ENCODE assay signal across 8 mouse cellular contexts in the genomic region with DNA sequence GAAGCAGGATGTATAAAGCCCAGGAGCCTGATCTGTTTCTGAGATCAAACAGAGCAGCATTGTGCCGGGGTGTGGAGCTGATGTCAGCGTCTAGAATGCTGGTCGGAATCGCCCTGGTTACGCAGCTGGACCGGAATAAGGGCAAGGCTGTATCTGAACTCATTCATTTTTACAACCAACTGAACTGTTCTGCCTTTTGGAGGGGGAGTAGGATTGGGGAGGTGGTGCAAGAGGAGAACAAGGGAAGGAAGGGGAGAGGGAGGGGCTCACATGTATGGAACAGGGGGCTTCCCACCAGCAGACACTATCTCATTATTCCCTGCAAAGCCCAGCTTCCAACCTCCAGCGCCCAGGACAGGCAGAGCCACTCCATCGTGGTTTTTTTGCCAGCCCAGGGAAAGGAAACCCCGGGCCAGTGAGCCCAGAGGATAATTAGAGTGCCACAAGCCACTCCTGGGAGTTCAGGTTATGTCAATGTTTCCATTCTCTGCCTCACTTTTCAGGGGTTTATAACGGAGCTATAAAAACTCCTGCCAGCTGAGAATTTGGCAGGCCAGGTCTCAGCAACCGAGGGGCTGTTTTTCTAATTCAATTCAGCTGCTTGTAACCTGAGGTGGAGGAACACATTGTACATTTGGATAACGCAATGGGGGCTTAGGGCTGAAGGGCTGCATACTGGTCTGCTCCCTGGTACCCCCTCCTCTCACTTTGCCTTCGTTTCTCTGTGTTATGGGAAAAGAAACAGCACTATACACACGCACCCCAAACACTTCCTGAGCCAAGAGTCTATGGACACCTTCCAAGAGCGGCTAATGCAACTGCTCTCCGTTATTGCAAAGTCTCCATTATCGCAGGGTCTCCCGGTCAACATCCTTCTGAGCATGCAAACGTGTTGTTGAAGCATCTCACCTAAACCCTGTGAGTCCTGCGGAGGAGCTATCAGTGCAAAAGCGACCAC.
A peak's percentile ranks its signal among the peaks of the same experiment; 100 is the strongest.
DNase-seq lines count a peak whose midpoint lies in the region; ATAC-seq lines count a peak whose summit lies in the region.

No protein-coding gene starts in this region.

- ATAC-seq in forebrain, embryonic 13.5 days = peak; percentile 88
- peak; percentile 78 for ATAC-seq in hindbrain, embryonic 15.5 days (ENCODE audit: low FRiP score, low read depth)
- no peak for ATAC-seq in inflammation-experienced regulatory T-cells, adult 6 months

- peak; percentile 52 for DNase-seq in left cerebral cortex, postnatal 4 days
- DNase-seq in left cerebral cortex, postnatal 36 days (ENCODE audit: low spot score in 2 of 2) = no peak
- DNase-seq in mesoderm, embryonic 11.5 days (ENCODE audit: low read depth, low spot score) = peak; percentile 80
- DNase-seq in c-Kit-positive CD71-positive TER-119-positive erythroid progenitor cells, embryonic 14.5 days (ENCODE audit: low spot score) = no peak
- no peak for DNase-seq in thymus, adult 18-20 months

- H3K36me3 ChIP-seq in forebrain, embryonic 13.5 days (ENCODE audit: poor library complexity, severe bottlenecking) = no peaks in the 10 kb centered on the region
- no peaks in the 10 kb centered on the region for H3K36me3 ChIP-seq in hindbrain, embryonic 15.5 days

- H3K4me1 ChIP-seq in forebrain, embryonic 13.5 days = peaks cover 24% of the 10 kb centered on the region
- H3K4me1 ChIP-seq in hindbrain, embryonic 15.5 days (replicated peaks) = peaks cover 17% of the 10 kb centered on the region

- H3K9ac ChIP-seq in forebrain, embryonic 13.5 days = peak overlapping the region; percentile 54; the same call in 1 of the 2 replicates
- H3K9ac ChIP-seq in hindbrain, embryonic 15.5 days = no peak overlapping the region

- intact Hi-C loops in left cerebral cortex, postnatal 4 days (cut with DNase I) = no loop called here
- intact Hi-C loops in left cerebral cortex, postnatal 36 days (cut with DNase I) = no loop called here

- H3K27me3 ChIP-seq in forebrain, embryonic 13.5 days = 0 out of 2 replicates have a peak, but pooled peaks cover 5% of the 10 kb centered on the region
- no peaks in the 10 kb centered on the region for H3K27me3 ChIP-seq in hindbrain, embryonic 15.5 days

- WGBS in forebrain, embryonic 13.5 days = 16% methylated on average over 21 of the region's 21 CpGs
- 21% methylated on average over 21 of the region's 21 CpGs for WGBS in hindbrain, embryonic 15.5 days

- peak overlapping the region; percentile 37 for H3K4me2 ChIP-seq in forebrain, embryonic 13.5 days
- H3K4me2 ChIP-seq in hindbrain, embryonic 15.5 days = peak overlapping the region; percentile 11; the same call in 1 of the 2 replicates

- H3K27ac ChIP-seq in forebrain, embryonic 13.5 days = peak overlapping the region; percentile 65
- H3K27ac ChIP-seq in hindbrain, embryonic 15.5 days (replicated peaks) = peak overlapping the region; percentile 12

- H3K9me3 ChIP-seq in forebrain, embryonic 13.5 days (replicated peaks) = no peaks in the 10 kb centered on the region
- H3K9me3 ChIP-seq in hindbrain, embryonic 15.5 days = no peaks in the 10 kb centered on the region

- H3K4me3 ChIP-seq in forebrain, embryonic 13.5 days = no peak overlapping the region
- H3K4me3 ChIP-seq in hindbrain, embryonic 15.5 days = no peak overlapping the region

Comparison
In these comparisons a context has a peak if more than half of its experiments do, and no peak if none do; other contexts are left out.
1. DNase-seq: peak in left cerebral cortex, postnatal 4 days (single experiment) and mesoderm, embryonic 11.5 days (single experiment); none in left cerebral cortex, postnatal 36 days (0 of 2), c-Kit-positive CD71-positive TER-119-positive erythroid progenitor cells, embryonic 14.5 days (single experiment) and thymus, adult 18-20 months (0 of 2).